Mouse (Mus musculus) neural tube, embryonic 12.5 days (tissue): ENCODE data around the gene Ly6g6e. TPM values are rescaled to one million over a fixed set of nuclear protein-coding genes. Genes with fewer than 3 reads are reported as not detected.

Source experiments
- ATAC-seq: fragments of 200-750 bp; cut with Nextera tagmentation; 2 replicates; pipeline ENCODE4 v1.8.0; 2017; ENCODE audit warnings: low read depth, mild to moderate bottlenecking, moderate TSS enrichment, moderate library complexity; ENCODE audit not compliant: low FRiP score
- H3K27ac ChIP-seq: fragments of 300-500 bp; sonication (generic); 2 replicates; pipeline ENCODE4 v1.5.1; 2016
- H3K27me3 ChIP-seq: fragments of 300-500 bp; sonication (generic); replicated peaks from 2 replicates; pipeline ENCODE4 v1.6.1; 2016; ENCODE audit warnings: mild to moderate bottlenecking
- H3K36me3 ChIP-seq: fragments of 300-500 bp; sonication (generic); 2 replicates; pipeline ENCODE4 v1.6.1; 2016; ENCODE audit warnings: mild to moderate bottlenecking
- H3K4me1 ChIP-seq: fragments of 300-500 bp; sonication (generic); 2 replicates; pipeline ENCODE4 v1.6.1; 2016
- H3K4me2 ChIP-seq: fragments of 300-500 bp; sonication (generic); replicated peaks from 2 replicates; pipeline ENCODE4 v1.6.1; 2016; ENCODE audit warnings: mild to moderate bottlenecking
- H3K4me3 ChIP-seq: fragments of 300-500 bp; sonication (generic); 2 replicates; pipeline ENCODE4 v1.5.1; 2016
- H3K9ac ChIP-seq: fragments of 300-500 bp; sonication (generic); 2 replicates; pipeline ENCODE4 v1.6.1; 2016; ENCODE audit warnings: mild to moderate bottlenecking
- H3K9me3 ChIP-seq: fragments of 300-500 bp; sonication (generic); 2 replicates; pipeline ENCODE4 v1.6.1; 2016; ENCODE audit warnings: mild to moderate bottlenecking
- WGBS: fragments of 180-500 bp; shearing (Covaris S2); methylation state at CpG from one replicate; pipeline ENCODE4 v1.1.7; 2016; 5-methylcytosine and 5-hydroxymethylcytosine counted together
- polyA plus RNA-seq: library from polyadenylated mRNA; unstranded; fragments of >200 nt; fragmentation: Nextera tagmentation; extraction: Ambion mirVana; gene quantifications from 2 replicates; pipeline ENCODE4 v1.2.1, GENCODE M21; 2016

Ly6g6e gene
- polyA plus RNA-seq, 1 experiment from 2014 or later, result 0.38 TPM

- no peak overlapping the region for H3K9ac ChIP-seq
- H3K4me2 ChIP-seq, result peak overlapping the region; percentile 96
- ATAC-seq, result no peak
Measured at GRCm38 (mm10) chr17:35044904-35045806, 31.5 kb upstream of the Ly6g6e start.

GRCm38 (mm10) chr17:35045807-35046680 is 30.7 kb upstream of the Ly6g6e start:
- WGBS, result 4% methylated on average over 48 of the region's 48 CpGs
- Histone ChIP-seq H3K4me3 (peak overlapping the region; percentile 48), H3K27me3 (no peaks in the 10 kb centered on the region), H3K27ac (no peak overlapping the region; the same call in 1 of the 2 replicates), H3K4me2 (peak overlapping the region; percentile 96), H3K9me3 (no peaks in the 10 kb centered on the region), H3K36me3 (no peaks in the 10 kb centered on the region), H3K4me1 (peaks cover 40% of the 10 kb centered on the region), H3K9ac (peak overlapping the region; percentile 74)
- ATAC-seq, result peak; percentile 65; the same call in 1 of the 2 replicates

More at GRCm38 (mm10) chr17:35044904-35045806, 31.5 kb upstream of the Ly6g6e start:
- Histone ChIP-seq H3K27ac (no peak overlapping the region), H3K27me3 (no peaks in the 10 kb centered on the region), H3K9me3 (no peaks in the 10 kb centered on the region), H3K4me3 (peak overlapping the region; percentile 48; the same call in 1 of the 2 replicates), H3K4me1 (peaks cover 34% of the 10 kb centered on the region), H3K36me3 (no peaks in the 10 kb centered on the region)
- 86% methylated on average over 7 of the region's 7 CpGs for WGBS

GRCm38 (mm10) chr17:35046681-35047455 is 29.8 kb upstream of the Ly6g6e start, which contains the start of gene Msh5:
Msh5 (minus strand) TSS chr17:35046745.
- no peaks in the 10 kb centered on the region for H3K27me3 ChIP-seq
- H3K4me2 ChIP-seq, result peak within 1 kb of the TSS; percentile 96
- ATAC-seq, result peak; percentile 97
- peak within 1 kb of the TSS; percentile 48 for H3K4me3 ChIP-seq
- 3% methylated on average over 33 of the region's 33 CpGs for WGBS
- H3K36me3 ChIP-seq, result no peaks in the 10 kb centered on the region
- H3K9ac ChIP-seq, result peak within 1 kb of the TSS; percentile 74
- H3K9me3 ChIP-seq, result no peaks in the 10 kb centered on the region
- H3K4me1 ChIP-seq, result peaks cover 48% of the 10 kb centered on the region
- no peak within 1 kb of the TSS; the same call in 1 of the 2 replicates for H3K27ac ChIP-seq

GRCm38 (mm10) chr17:35047688-35048087 is 29.0 kb upstream of the Ly6g6e start:
- H3K9ac ChIP-seq, result no peak overlapping the region

GRCm38 (mm10) chr17:35048149-35048931 is 28.4 kb upstream of the Ly6g6e start:
- Histone ChIP-seq H3K9me3 (no peaks in the 10 kb centered on the region), H3K4me3 (no peak overlapping the region), H3K9ac (no peak overlapping the region), H3K36me3 (peaks cover 9% of the 10 kb centered on the region; the same call in 1 of the 2 replicates), H3K4me2 (0 out of 2 replicates have a peak overlapping the region, but pooled peaks have one; percentile 7), H3K4me1 (peaks cover 59% of the 10 kb centered on the region), H3K27ac (no peak overlapping the region), H3K27me3 (no peaks in the 10 kb centered on the region)
- no peak for ATAC-seq
- WGBS, result 34% methylated on average over 11 of the region's 11 CpGs

More at GRCm38 (mm10) chr17:35047688-35048087, 29.0 kb upstream of the Ly6g6e start:
- no peaks in the 10 kb centered on the region for H3K9me3 ChIP-seq
- no peak overlapping the region for H3K27ac ChIP-seq
- 0 out of 2 replicates have a peak overlapping the region, but pooled peaks have one; percentile 7 for H3K4me2 ChIP-seq
- no peak overlapping the region for H3K4me3 ChIP-seq
- WGBS, result 59% methylated on average over 1 of the region's 1 CpGs
- H3K27me3 ChIP-seq, result no peaks in the 10 kb centered on the region
- peaks cover 56% of the 10 kb centered on the region for H3K4me1 ChIP-seq
- peaks cover 2% of the 10 kb centered on the region; the same call in 1 of the 2 replicates for H3K36me3 ChIP-seq
- ATAC-seq, result no peak

- WGBS, result 75% methylated on average over 5 of the region's 5 CpGs
- no peak for ATAC-seq
- H3K27ac ChIP-seq, result no peak overlapping the region
Measured at GRCm38 (mm10) chr17:35048932-35049440, 27.7 kb upstream of the Ly6g6e start.

GRCm38 (mm10) chr17:35049561-35050016 is 27.1 kb upstream of the Ly6g6e start, which contains the start of gene Clic1:
Clic1 (plus strand) TSS chr17:35049966.
- Histone ChIP-seq H3K4me2 (peak within 1 kb of the TSS; percentile 82), H3K36me3 (peaks cover 18% of the 10 kb centered on the region), H3K27ac (peak within 1 kb of the TSS; percentile 69), H3K9me3 (no peaks in the 10 kb centered on the region), H3K9ac (peak within 1 kb of the TSS; percentile 80), H3K4me3 (peak within 1 kb of the TSS; percentile 42), H3K27me3 (no peaks in the 10 kb centered on the region), H3K4me1 (peaks cover 59% of the 10 kb centered on the region)
- 3% methylated on average over 11 of the region's 11 CpGs for WGBS
- no peak for ATAC-seq

More at GRCm38 (mm10) chr17:35048932-35049440, 27.7 kb upstream of the Ly6g6e start:
- H3K9ac ChIP-seq, result no peak overlapping the region
- no peak overlapping the region for H3K4me3 ChIP-seq
- peaks cover 14% of the 10 kb centered on the region for H3K36me3 ChIP-seq
- no peaks in the 10 kb centered on the region for H3K9me3 ChIP-seq
- no peaks in the 10 kb centered on the region for H3K27me3 ChIP-seq
- H3K4me2 ChIP-seq, result peak overlapping the region; percentile 82
- peaks cover 59% of the 10 kb centered on the region for H3K4me1 ChIP-seq

- WGBS, result under 1% methylated on average over 27 of the region's 27 CpGs
Measured at GRCm38 (mm10) chr17:35050126-35050750, 26.5 kb upstream of the Ly6g6e start.

GRCm38 (mm10) chr17:35051156-35052086 is 25.3 kb upstream of the Ly6g6e start:
- ATAC-seq, result peak; percentile 61
- Histone ChIP-seq H3K27ac (peak overlapping the region; percentile 83), H3K36me3 (peaks cover 33% of the 10 kb centered on the region), H3K4me1 (peaks cover 52% of the 10 kb centered on the region), H3K9me3 (no peaks in the 10 kb centered on the region), H3K4me2 (peak overlapping the region; percentile 82), H3K27me3 (no peaks in the 10 kb centered on the region), H3K9ac (peak overlapping the region; percentile 80), H3K4me3 (peak overlapping the region; percentile 42)
- WGBS, result 2% methylated on average over 21 of the region's 21 CpGs

More at GRCm38 (mm10) chr17:35050126-35050750, 26.5 kb upstream of the Ly6g6e start:
- peak overlapping the region; percentile 82 for H3K4me2 ChIP-seq
- H3K9me3 ChIP-seq, result no peaks in the 10 kb centered on the region
- no peaks in the 10 kb centered on the region for H3K27me3 ChIP-seq
- peaks cover 56% of the 10 kb centered on the region for H3K4me1 ChIP-seq
- H3K36me3 ChIP-seq, result peaks cover 22% of the 10 kb centered on the region
- ATAC-seq, result no peak
- peak overlapping the region; percentile 80 for H3K9ac ChIP-seq
- peak overlapping the region; percentile 42 for H3K4me3 ChIP-seq
- H3K27ac ChIP-seq, result peak overlapping the region; percentile 69
